Mouse (Mus musculus) limb, embryonic 13.5 days (tissue): ENCODE results near the gene Tgfbr3. TPM values are rescaled to one million over a fixed set of nuclear protein-coding genes. Genes with fewer than 3 reads are reported as not detected.
"Not testable (repeated sequence)": the region's sequence is repeated elsewhere in the genome, so short reads cannot be mapped to it uniquely, and the experiment has no call there.

Experiments
- ATAC-seq: fragments of 200-750 bp; cut with Nextera tagmentation; 2 replicates; pipeline ENCODE4 v1.8.0; 2017; ENCODE audit warnings: low read depth, moderate number of reproducible peaks, moderate TSS enrichment; ENCODE audit not compliant: low FRiP score
- H3K27ac ChIP-seq: fragments of 300-500 bp; sonication (generic); 2 replicates; pipeline ENCODE4 v1.5.1; 2015; ENCODE audit warnings: inconsistent platforms, mild to moderate bottlenecking, moderate library complexity
- H3K27me3 ChIP-seq: fragments of 300-500 bp; sonication (generic); 2 replicates; pipeline ENCODE4 v1.6.1; 2015; ENCODE audit warnings: mild to moderate bottlenecking, inconsistent platforms
- H3K36me3 ChIP-seq: fragments of 300-500 bp; sonication (generic); 2 replicates; pipeline ENCODE4 v1.6.1; 2015; ENCODE audit warnings: inconsistent platforms, mild to moderate bottlenecking, moderate library complexity
- H3K4me1 ChIP-seq: fragments of 300-500 bp; sonication (generic); 2 replicates; pipeline ENCODE4 v1.6.1; 2015; ENCODE audit warnings: inconsistent platforms
- H3K4me2 ChIP-seq: fragments of 300-500 bp; sonication (generic); replicated peaks from 2 replicates; pipeline ENCODE4 v1.6.1; 2015; ENCODE audit warnings: inconsistent platforms, mild to moderate bottlenecking, moderate library complexity
- H3K4me3 ChIP-seq: fragments of 300-500 bp; sonication (generic); 2 replicates; pipeline ENCODE4 v1.5.1; 2015; ENCODE audit warnings: moderate library complexity, mild to moderate bottlenecking, inconsistent platforms
- H3K9ac ChIP-seq: fragments of 300-500 bp; sonication (generic); 2 replicates; pipeline ENCODE4 v1.6.1; 2015; ENCODE audit warnings: mild to moderate bottlenecking, inconsistent platforms
- H3K9me3 ChIP-seq: fragments of 300-500 bp; sonication (generic); 2 replicates; pipeline ENCODE4 v1.6.1; 2016; ENCODE audit warnings: inconsistent platforms
- WGBS: fragments of 180-500 bp; shearing (Covaris S2); methylation state at CpG from one replicate; pipeline ENCODE4 v1.1.7; 2015; 5-methylcytosine and 5-hydroxymethylcytosine counted together
- polyA plus RNA-seq: library from polyadenylated mRNA; unstranded; fragments of >200 nt; fragmentation: Nextera tagmentation; extraction: Ambion mirVana; gene quantifications from 2 replicates; pipeline ENCODE4 v1.2.1, GENCODE M21; 2015

The Tgfbr3 gene
- polyA plus RNA-seq, 1 experiment from 2014 or later = 25.4 TPM

GRCm38 (mm10) chr5:107233366-107234354 is 55.8 kb downstream of the Tgfbr3 start:
- H3K27ac ChIP-seq = peak overlapping the region; percentile 74; the same call in 1 of the 2 replicates
- 45% methylated on average over 14 of the region's 14 CpGs for WGBS
- H3K36me3 ChIP-seq = no peaks in the 10 kb centered on the region

GRCm38 (mm10) chr5:107230189-107230588 is 59.2 kb downstream of the Tgfbr3 start:
- WGBS = 61% methylated on average over 6 of the region's 6 CpGs
- H3K27me3 ChIP-seq = 0 out of 2 replicates have a peak, but pooled peaks cover 6% of the 10 kb centered on the region
- ATAC-seq = no peak
- no peak overlapping the region for H3K4me3 ChIP-seq
- peaks cover 2% of the 10 kb centered on the region; the same call in 1 of the 2 replicates for H3K9me3 ChIP-seq
- H3K9ac ChIP-seq = no peak overlapping the region
- peaks cover 68% of the 10 kb centered on the region for H3K4me1 ChIP-seq
- H3K4me2 ChIP-seq = no peak overlapping the region
- H3K27ac ChIP-seq = no peak overlapping the region
- H3K36me3 ChIP-seq = peaks cover 5% of the 10 kb centered on the region; the same call in 1 of the 2 replicates

More at GRCm38 (mm10) chr5:107233366-107234354, 55.8 kb downstream of the Tgfbr3 start:
- Histone ChIP-seq H3K9ac (no peak overlapping the region; the same call in 1 of the 2 replicates), H3K9me3 (no peaks in the 10 kb centered on the region), H3K4me1 (peaks cover 80% of the 10 kb centered on the region), H3K27me3 (peaks cover 8% of the 10 kb centered on the region; the same call in 1 of the 2 replicates), H3K4me2 (no peak overlapping the region), H3K4me3 (no peak overlapping the region)
- ATAC-seq = no peak

- Histone ChIP-seq H3K27ac (no peak overlapping the region), H3K9me3 (peaks cover 2% of the 10 kb centered on the region; the same call in 1 of the 2 replicates), H3K27me3 (0 out of 2 replicates have a peak, but pooled peaks cover 6% of the 10 kb centered on the region), H3K36me3 (peaks cover 5% of the 10 kb centered on the region; the same call in 1 of the 2 replicates), H3K4me2 (no peak overlapping the region), H3K4me1 (peaks cover 67% of the 10 kb centered on the region), H3K9ac (no peak overlapping the region), H3K4me3 (no peak overlapping the region)
- no peak for ATAC-seq
- 76% methylated on average over 9 of the region's 9 CpGs for WGBS
Measured at GRCm38 (mm10) chr5:107229037-107229436, 60.4 kb downstream of the Tgfbr3 start.

- Histone ChIP-seq H3K36me3 (peaks cover 5% of the 10 kb centered on the region; the same call in 1 of the 2 replicates), H3K4me1 (peaks cover 67% of the 10 kb centered on the region), H3K27ac (no peak overlapping the region), H3K9ac (no peak overlapping the region), H3K4me3 (no peak overlapping the region), H3K9me3 (peaks cover 2% of the 10 kb centered on the region; the same call in 1 of the 2 replicates), H3K27me3 (0 out of 2 replicates have a peak, but pooled peaks cover 6% of the 10 kb centered on the region), H3K4me2 (no peak overlapping the region)
- no peak for ATAC-seq
Measured at GRCm38 (mm10) chr5:107227580-107227979, 61.8 kb downstream of the Tgfbr3 start.

- Histone ChIP-seq H3K27ac (no peak overlapping the region; the same call in 1 of the 2 replicates), H3K9me3 (peaks cover 2% of the 10 kb centered on the region; the same call in 1 of the 2 replicates), H3K9ac (no peak overlapping the region), H3K4me1 (peaks cover 78% of the 10 kb centered on the region), H3K27me3 (0 out of 2 replicates have a peak, but pooled peaks cover 6% of the 10 kb centered on the region), H3K36me3 (peaks cover 5% of the 10 kb centered on the region; the same call in 1 of the 2 replicates), H3K4me3 (no peak overlapping the region), H3K4me2 (no peak overlapping the region)
- WGBS = 71% methylated on average over 7 of the region's 7 CpGs
- no peak for ATAC-seq
Measured at GRCm38 (mm10) chr5:107224820-107225417, 64.5 kb downstream of the Tgfbr3 start.

GRCm38 (mm10) chr5:107224151-107224550 is 65.3 kb downstream of the Tgfbr3 start:
- no peak for ATAC-seq
- no peak overlapping the region for H3K4me2 ChIP-seq
- WGBS = 70% methylated on average over 5 of the region's 5 CpGs

DNA sequence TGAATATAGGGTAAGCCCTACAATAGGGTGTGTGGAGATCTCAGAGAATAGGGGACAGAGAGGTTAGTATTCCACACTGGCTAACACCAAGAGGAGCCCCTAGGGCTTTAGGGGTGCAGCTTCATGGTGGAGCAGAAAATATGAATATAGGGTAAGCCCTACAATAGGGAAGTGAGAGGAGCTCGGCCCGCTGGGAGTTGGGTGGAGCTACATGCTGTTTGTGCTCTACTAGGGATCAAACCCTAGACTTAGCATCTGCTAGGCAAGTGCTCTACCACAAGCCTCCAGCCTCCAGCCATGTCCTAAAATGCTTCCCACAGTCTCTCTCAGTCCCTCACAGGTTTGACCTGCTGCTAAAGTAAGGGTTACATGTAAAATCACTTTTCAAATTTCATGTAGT is 65.9 kb downstream of the Tgfbr3 start:
- ATAC-seq, H3K4me3 ChIP-seq, H3K36me3 ChIP-seq, H3K4me2 ChIP-seq, H3K27me3 ChIP-seq, H3K9ac ChIP-seq, H3K9me3 ChIP-seq: not testable (repeated sequence)
- peaks cover 82% of the 10 kb centered on the region for H3K4me1 ChIP-seq
- WGBS = 79% methylated on average over 2 of the region's 2 CpGs
- H3K27ac ChIP-seq = peak overlapping the region; percentile 90

More at GRCm38 (mm10) chr5:107224151-107224550, 65.3 kb downstream of the Tgfbr3 start:
- Histone ChIP-seq H3K27me3 (0 out of 2 replicates have a peak, but pooled peaks cover 6% of the 10 kb centered on the region), H3K9ac (no peak overlapping the region), H3K36me3 (peaks cover 5% of the 10 kb centered on the region; the same call in 1 of the 2 replicates), H3K9me3 (peaks cover 2% of the 10 kb centered on the region; the same call in 1 of the 2 replicates), H3K4me3 (no peak overlapping the region), H3K27ac (peak overlapping the region; percentile 68; the same call in 1 of the 2 replicates), H3K4me1 (peaks cover 81% of the 10 kb centered on the region)

DNA sequence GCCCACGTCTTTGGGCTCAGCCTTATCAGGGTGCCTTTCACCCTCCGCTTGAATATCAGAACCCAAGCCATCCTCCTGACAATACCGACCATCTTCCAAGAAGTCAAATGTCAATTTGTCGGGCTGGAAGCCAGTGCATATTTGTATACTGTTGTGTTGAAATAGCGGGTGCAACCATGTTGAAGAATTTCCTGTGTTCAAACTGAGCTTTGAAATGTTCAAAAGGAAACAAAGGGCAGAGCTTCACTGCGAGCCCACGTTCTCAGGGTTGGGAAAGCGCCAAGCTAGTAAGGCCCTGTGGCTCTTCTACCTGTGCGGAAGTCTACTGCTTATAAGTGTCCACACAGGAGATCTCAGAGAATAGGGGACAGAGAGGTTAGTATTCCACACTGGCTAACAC is 66.4 kb downstream of the Tgfbr3 start:
- Histone ChIP-seq H3K4me3 (no peak overlapping the region), H3K36me3 (peaks cover 5% of the 10 kb centered on the region; the same call in 1 of the 2 replicates), H3K9ac (no peak overlapping the region), H3K4me2 (peak overlapping the region; percentile 54), H3K27ac (peak overlapping the region; percentile 90), H3K9me3 (peaks cover 2% of the 10 kb centered on the region; the same call in 1 of the 2 replicates), H3K4me1 (peaks cover 84% of the 10 kb centered on the region), H3K27me3 (0 out of 2 replicates have a peak, but pooled peaks cover 6% of the 10 kb centered on the region)
- WGBS = 63% methylated on average over 9 of the region's 9 CpGs
- ATAC-seq = no peak

- H3K36me3 ChIP-seq = peaks cover 1% of the 10 kb centered on the region; the same call in 1 of the 2 replicates
- peak overlapping the region; percentile 54 for H3K4me2 ChIP-seq
- no peak overlapping the region for H3K4me3 ChIP-seq
- H3K27me3 ChIP-seq = 0 out of 2 replicates have a peak, but pooled peaks cover 6% of the 10 kb centered on the region
- H3K9ac ChIP-seq = no peak overlapping the region
- 4% methylated on average over 1 of the region's 1 CpGs for WGBS
- peaks cover 88% of the 10 kb centered on the region for H3K4me1 ChIP-seq
- H3K27ac ChIP-seq = peak overlapping the region; percentile 90
- peaks cover 1% of the 10 kb centered on the region; the same call in 1 of the 2 replicates for H3K9me3 ChIP-seq
- ATAC-seq = peak; percentile 68; the same call in 1 of the 2 replicates
Measured at GRCm38 (mm10) chr5:107222670-107223005, 66.8 kb downstream of the Tgfbr3 start.

DNA sequence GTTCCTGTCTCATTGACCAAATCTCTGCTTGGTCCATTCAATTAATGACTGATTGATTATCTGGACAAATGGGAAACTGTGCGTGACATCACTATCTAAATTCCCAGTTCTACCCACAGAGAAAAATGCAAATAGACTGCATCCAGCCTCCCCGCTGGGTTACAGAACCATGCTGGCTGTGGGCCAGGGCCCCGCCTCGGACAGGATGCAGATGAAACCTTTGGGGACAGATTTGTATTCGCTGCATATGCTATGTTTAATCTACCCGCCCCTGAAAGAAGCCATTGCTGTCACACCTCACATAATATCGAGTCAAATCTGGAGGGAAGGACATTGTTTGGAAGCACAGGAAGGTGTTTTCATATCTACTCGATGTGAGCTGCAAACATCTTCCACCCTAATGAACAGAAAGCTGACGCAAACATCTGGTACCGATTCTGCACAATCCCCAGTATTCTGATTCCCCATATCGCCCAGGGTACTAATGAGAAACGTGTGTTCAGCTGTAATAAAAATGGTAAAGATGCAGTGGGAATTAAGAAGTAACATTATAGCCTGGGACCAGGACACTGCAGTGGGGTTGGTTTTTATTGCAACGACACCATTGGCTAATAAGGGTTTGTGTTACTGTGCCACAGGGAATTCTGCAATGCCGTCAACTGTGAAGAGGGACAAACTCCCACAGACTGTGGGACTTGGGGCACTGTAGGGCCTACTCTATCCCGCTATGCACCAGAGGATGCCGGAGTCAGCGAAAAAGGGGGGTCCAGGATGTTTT is 67.3 kb downstream of the Tgfbr3 start:
- peaks cover 93% of the 10 kb centered on the region for H3K4me1 ChIP-seq
- H3K36me3 ChIP-seq = no peaks in the 10 kb centered on the region
- peak overlapping the region; percentile 90 for H3K27ac ChIP-seq
- peak overlapping the region; percentile 54 for H3K4me2 ChIP-seq
- H3K27me3 ChIP-seq = 0 out of 2 replicates have a peak, but pooled peaks cover 6% of the 10 kb centered on the region
- no peak overlapping the region for H3K4me3 ChIP-seq
- peak; percentile 90 for ATAC-seq
- H3K9ac ChIP-seq = no peak overlapping the region
- H3K9me3 ChIP-seq = no peaks in the 10 kb centered on the region
- WGBS = 14% methylated on average over 17 of the region's 17 CpGs

- Histone ChIP-seq H3K4me3 (no peak overlapping the region), H3K36me3 (no peaks in the 10 kb centered on the region), H3K9ac (no peak overlapping the region), H3K4me1 (peaks cover 91% of the 10 kb centered on the region), H3K4me2 (no peak overlapping the region), H3K27me3 (0 out of 2 replicates have a peak, but pooled peaks cover 6% of the 10 kb centered on the region), H3K27ac (0 out of 2 replicates have a peak overlapping the region, but pooled peaks have one; percentile 90), H3K9me3 (no peaks in the 10 kb centered on the region)
- WGBS = 45% methylated on average over 5 of the region's 5 CpGs
- ATAC-seq = no peak
Measured at GRCm38 (mm10) chr5:107220936-107221335, 68.5 kb downstream of the Tgfbr3 start.
